In genomic region chr7:141955565-141956173, GRCm38 (mm10) we compare ENCODE assay signal across 14 mouse cellular contexts. TPM values are rescaled to one million over a fixed set of nuclear protein-coding genes. Genes with fewer than 3 reads are reported as not detected.
DNase-seq lines count a peak whose midpoint lies in the region; ATAC-seq and TF ChIP-seq lines count a peak whose summit lies in the region.
"Had no signal": no experiment of that assay in that cellular context is flagged by ENCODE, and none has a peak within 500 bp of the region (broad histone marks: within the 10 kb centered on the region; RNA-seq: fewer than 3 reads in every experiment).

No protein-coding gene starts in this region.

- TF ChIP-seq POLR2A in cerebellum, adult 2 months (IDR thresholded peaks at IDR 0.05; ENCODE audit: borderline replicate concordance, insufficient read depth, low read length): no peak

- ATAC-seq in cerebellum, adult (ENCODE audit: insufficient number of reproducible peaks, low FRiP score, low TSS enrichment): no peak
- no peak for ATAC-seq in granulocyte monocyte progenitor cell, adult 5-6 weeks (replicated peaks; ENCODE audit: poor library complexity, severe bottlenecking)
- ATAC-seq: forebrain, embryonic 16.5 days had no signal

- peak; percentile 54 for TF ChIP-seq CTCF in layer of hippocampus, adult 2 months (conservative IDR thresholded peaks at IDR 0.05)
- no peak for TF ChIP-seq CTCF in cerebellum, adult 2 months (IDR thresholded peaks at IDR 0.05; ENCODE audit: borderline replicate concordance, insufficient read depth, low read depth, low read length)

- DNase-seq in cerebellum, adult 11-12 months: peak; percentile 62
- DNase-seq in layer of hippocampus, adult 2 months (ENCODE audit: low spot score in 2 of 2): peak; percentile 47 to 58
- no peak for DNase-seq in layer of hippocampus, postnatal 25 days (ENCODE audit: extremely low spot score in 1 of 2, low spot score in 1 of 2)
- DNase-seq in cerebellum, adult 2 months: peak; percentile 43 to 64
- peak; percentile 87 for DNase-seq in layer of hippocampus, adult 9-11 months
- no peak for DNase-seq in thymus, postnatal 36 days
- DNase-seq: gastrocnemius, postnatal 14 days; heart, postnatal 4 days; kidney, adult 11 months; kidney, postnatal 4 days; thymus, postnatal 25 days had no signal

- peaks cover 85% of the 10 kb centered on the region for H3K4me1 ChIP-seq in cerebellum, adult 2 months (ENCODE audit: control insufficient read depth, insufficient read depth, low read length)

- H3K27me3 ChIP-seq in cerebellum, adult 2 months (ENCODE audit: control insufficient read depth, insufficient read depth, low read length): no peaks in the 10 kb centered on the region

- no peak overlapping the region; the same call in 1 of the 2 replicates for H3K4me3 ChIP-seq in layer of hippocampus, adult 2 months
- H3K4me3 ChIP-seq in cerebellum, adult 2 months (replicated peaks; ENCODE audit: insufficient read depth, low read depth, low read length): no peak overlapping the region

- 30% methylated on average over 5 of the region's 5 CpGs for WGBS in cerebellum, adult 2 months

- H3K27ac ChIP-seq in layer of hippocampus, adult 2 months: peak overlapping the region; percentile 83
- H3K27ac ChIP-seq in cerebellum, adult 2 months (ENCODE audit: insufficient read depth, low read length): peak overlapping the region; percentile 77

RNA-seq across cellular contexts. Expression of gene Brsk2, which starts 6.1 kb away (rescaled TPM):
- total RNA-seq in layer of hippocampus, adult 2 months (2021): 100 to 1,000 TPM; 175 to 181 TPM
- 100 to 1,000 TPM; 170 to 190 TPM for total RNA-seq in layer of hippocampus, postnatal 25 days (2021)
- polyA plus RNA-seq in cerebellum, adult 2 months (2012; rRNA removed): 173 and 182 TPM in 2 replicates
- total RNA-seq in granulocyte monocyte progenitor cell, adult 5-6 weeks (2014; fragmentation: Nextera tagmentation): not detected in 2 replicates
- total RNA-seq in granulocyte monocyte progenitor cell, adult 5-6 weeks (2017): not detected in 2 replicates

RNA-seq across cellular contexts. Expression of gene Tollip, which starts 37.4 kb away (rescaled TPM):
- total RNA-seq in layer of hippocampus, adult 2 months (2021): 100 to 1,000 TPM; 112 to 123 TPM
- 100 to 1,000 TPM; 126 to 131 TPM for total RNA-seq in layer of hippocampus, postnatal 25 days (2021)
- 151 and 161 TPM in 2 replicates for polyA plus RNA-seq in cerebellum, adult 2 months (2012; rRNA removed)
- 25.2 and 34.4 TPM in 2 replicates for total RNA-seq in granulocyte monocyte progenitor cell, adult 5-6 weeks (2014; fragmentation: Nextera tagmentation)
- total RNA-seq in granulocyte monocyte progenitor cell, adult 5-6 weeks (2017): 21.1 and 28.3 TPM in 2 replicates

Comparison
In these comparisons a context has a peak if more than half of its experiments do, and no peak if none do; other contexts are left out.
1. DNase-seq: peak in cerebellum, adult 11-12 months (single experiment), layer of hippocampus, adult 2 months (2 of 2), cerebellum, adult 2 months (2 of 2) and layer of hippocampus, adult 9-11 months (single experiment); none in layer of hippocampus, postnatal 25 days (0 of 2) and thymus, postnatal 36 days (0 of 2).
2. RNA of gene Brsk2, which starts 6.1 kb away (total RNA-seq): 170 to 190 TPM in layer of hippocampus, postnatal 25 days and 175 to 181 TPM in layer of hippocampus, adult 2 months; not detected in granulocyte monocyte progenitor cell, adult 5-6 weeks; every median in the first group is over 100 times any median in the second.